Mouse (Mus musculus): ENCODE results near the gene Sumo1.

Gene Sumo1

DNA sequence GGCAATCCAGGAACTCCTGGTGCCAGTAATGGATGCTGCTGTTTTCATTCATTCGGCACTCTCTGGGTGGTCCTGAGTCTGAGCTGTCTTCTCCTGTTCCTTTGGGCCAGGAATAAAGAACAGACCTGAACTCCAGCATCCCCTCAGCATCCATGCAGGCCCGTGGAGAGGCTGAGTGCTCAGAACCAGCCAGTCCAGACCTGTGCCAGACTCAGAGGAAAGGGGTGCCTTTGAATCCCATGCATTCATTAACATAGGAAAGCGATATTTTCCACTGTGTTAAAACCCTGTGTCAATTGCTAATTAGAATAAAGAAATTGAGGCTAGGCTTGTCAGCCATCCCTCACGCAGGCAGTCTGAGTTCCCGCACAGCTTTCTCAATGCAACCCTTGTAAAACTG lies 116.9 kb downstream of the Sumo1 start:
- no peak for TF ChIP-seq GATA4 (IDR thresholded peaks at IDR 0.05; ENCODE audit: insufficient replicate concordance, low read length)

GRCm38 (mm10) chr1:59550996-59551395 lies 119.6 kb downstream of the Sumo1 start:
- TF ChIP-seq GATA4 (IDR thresholded peaks at IDR 0.05; ENCODE audit: insufficient replicate concordance, low read length) = no peak

- TF ChIP-seq GATA4 (IDR thresholded peaks at IDR 0.05; ENCODE audit: insufficient replicate concordance, low read length) = no peak
Measured at GRCm38 (mm10) chr1:59550227-59550626, 120.4 kb downstream of the Sumo1 start.

GRCm38 (mm10) chr1:59549036-59549675 lies 121.5 kb downstream of the Sumo1 start:
- TF ChIP-seq GATA4 (IDR thresholded peaks at IDR 0.05; ENCODE audit: insufficient replicate concordance, low read length) = no peak

DNA sequence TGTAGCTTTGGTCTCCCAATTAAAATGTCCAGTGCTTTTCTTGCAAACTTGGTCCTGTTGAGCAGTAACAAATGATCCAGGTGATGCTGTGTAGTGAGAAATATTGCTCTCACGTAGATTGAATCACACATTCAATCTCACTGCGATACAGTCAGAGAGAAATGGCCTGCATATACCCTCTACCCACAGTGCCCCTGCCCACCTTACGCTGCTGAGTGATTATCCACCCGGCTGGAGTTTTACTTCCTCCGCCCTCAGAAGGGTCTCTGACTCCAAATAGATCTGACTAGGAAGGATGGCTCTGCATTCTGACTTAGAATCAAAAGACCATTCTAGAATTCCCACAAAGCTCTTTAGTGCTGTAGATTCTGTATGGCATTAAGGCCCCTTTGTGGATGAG lies 122.1 kb downstream of the Sumo1 start:
- TF ChIP-seq GATA4 (IDR thresholded peaks at IDR 0.05; ENCODE audit: insufficient replicate concordance, low read length) = no peak

- no peak for TF ChIP-seq GATA4 (IDR thresholded peaks at IDR 0.05; ENCODE audit: insufficient replicate concordance, low read length)
Measured at GRCm38 (mm10) chr1:59543911-59544310, 126.7 kb downstream of the Sumo1 start.

- no peak for TF ChIP-seq GATA4 (IDR thresholded peaks at IDR 0.05; ENCODE audit: insufficient replicate concordance, low read length)
Measured at GRCm38 (mm10) chr1:59542231-59542630, 128.4 kb downstream of the Sumo1 start.

DNA sequence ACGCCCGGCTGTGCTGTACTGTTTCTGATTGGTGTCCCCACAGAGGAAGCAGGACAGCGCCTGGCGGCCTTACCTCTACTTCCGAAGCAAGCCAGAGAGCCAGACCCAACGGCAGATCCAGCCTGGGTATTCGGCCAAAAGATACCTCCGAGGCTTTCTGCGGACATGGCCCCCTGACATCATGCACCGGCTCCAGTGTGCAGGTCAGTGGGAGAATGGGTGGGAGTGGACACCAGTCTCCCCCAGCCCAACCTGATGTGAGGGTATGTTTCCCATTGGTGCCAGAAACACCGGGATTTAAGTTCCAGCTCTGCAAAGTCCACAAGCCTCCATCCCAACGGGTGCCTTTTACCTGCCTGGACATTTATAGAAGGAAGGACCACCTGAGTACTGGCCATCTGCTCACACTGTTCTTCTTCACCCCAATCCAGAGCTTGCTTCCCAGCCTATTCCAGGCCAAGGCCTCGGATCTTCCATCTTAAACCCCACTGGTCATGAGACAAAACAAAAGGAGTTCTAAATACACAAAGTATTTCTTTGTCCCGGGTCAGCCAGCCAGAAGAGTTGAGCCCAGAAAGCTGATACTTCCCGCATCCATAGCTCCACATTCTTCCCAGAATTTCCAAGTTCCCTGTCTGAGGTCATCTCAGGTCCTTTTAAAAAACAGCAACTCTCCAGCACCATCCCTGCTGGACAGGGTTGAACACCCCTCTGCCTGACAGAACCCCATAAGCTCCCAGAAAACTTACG lies 129.2 kb downstream of the Sumo1 start:
- TF ChIP-seq GATA4 (IDR thresholded peaks at IDR 0.05; ENCODE audit: insufficient replicate concordance, low read length) = no peak

- TF ChIP-seq GATA4 (IDR thresholded peaks at IDR 0.05; ENCODE audit: insufficient replicate concordance, low read length) = no peak
Measured at GRCm38 (mm10) chr1:59540537-59541148, 130.0 kb downstream of the Sumo1 start.

DNA sequence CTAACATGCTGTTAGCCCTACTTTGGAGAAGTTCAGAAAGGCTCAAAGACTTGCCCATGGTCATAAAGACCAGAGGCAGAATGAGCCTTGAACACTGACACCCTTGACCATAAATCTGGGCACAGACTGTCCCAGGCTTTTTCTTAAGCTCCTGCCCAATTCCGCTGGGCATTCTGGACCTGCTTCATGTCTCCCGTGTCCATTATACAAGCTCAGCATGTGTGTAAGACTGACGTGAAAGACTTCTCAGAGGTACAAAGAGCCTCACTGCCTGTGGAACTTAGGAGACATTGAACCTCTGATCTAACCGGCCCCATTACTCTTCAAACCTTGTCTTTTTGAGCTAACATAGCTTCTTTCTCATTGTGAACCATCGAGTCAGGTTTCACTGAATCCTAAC lies 132.3 kb downstream of the Sumo1 start:
- TF ChIP-seq GATA4 (IDR thresholded peaks at IDR 0.05; ENCODE audit: insufficient replicate concordance, low read length) = no peak
